Mouse (Mus musculus): ENCODE results near the gene Psmd3. TPM values are rescaled to one million over a fixed set of nuclear protein-coding genes. Genes with fewer than 3 reads are reported as not detected.
"Not testable (repeated sequence)": the region's sequence is repeated elsewhere in the genome, so short reads cannot be mapped to it uniquely, and the experiment has no call there.

Gene Psmd3
- polyA plus RNA-seq, 1 experiment from 2014 or later, result 184 TPM

DNA sequence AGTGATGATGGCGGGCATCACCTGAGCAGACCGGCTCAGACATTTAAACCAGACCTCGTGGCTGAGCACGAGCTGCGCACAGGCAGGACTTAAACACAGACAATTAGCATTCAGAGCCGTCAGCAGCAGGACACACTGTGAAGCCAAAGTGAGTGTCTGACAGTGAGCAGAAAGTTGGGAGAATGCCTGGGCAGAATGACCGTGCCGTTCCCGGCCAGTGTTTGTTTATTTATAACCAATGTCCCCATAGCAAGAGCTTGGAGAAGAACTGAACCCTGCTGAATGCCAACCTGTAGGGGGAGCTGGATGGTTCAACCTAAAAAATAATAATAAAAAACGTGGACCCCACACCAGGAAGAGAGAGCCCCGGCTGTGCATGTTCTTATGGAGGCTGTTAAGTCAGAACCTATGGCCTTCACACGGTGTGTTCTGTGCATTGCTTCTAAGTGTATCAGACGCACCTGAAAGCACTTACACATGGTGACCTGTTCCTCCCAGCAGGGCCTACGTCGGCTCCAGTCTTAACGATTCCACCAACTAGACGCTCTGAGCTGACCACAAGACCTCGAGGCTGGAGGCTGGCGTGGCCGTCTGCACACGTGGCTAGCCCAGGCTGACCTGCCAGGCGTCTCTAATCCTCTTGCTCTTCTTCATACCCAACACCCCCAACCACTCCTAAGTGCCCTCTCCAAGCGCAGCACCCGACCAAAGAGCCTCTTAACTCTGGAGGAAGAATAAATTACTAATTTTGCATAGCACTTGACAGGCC, 39.3 kb downstream of the Psmd3 start:
- H3K9ac ChIP-seq, result no peak overlapping the region
- H3K9me3 ChIP-seq (replicated peaks), result no peaks in the 10 kb centered on the region
- H3K36me3 ChIP-seq, result peaks cover 49% of the 10 kb centered on the region
- ATAC-seq (ENCODE audit: insufficient number of reproducible peaks, low FRiP score), result peak; percentile 24; the same call in 1 of the 2 replicates
- H3K27ac ChIP-seq (ENCODE audit: poor library complexity, severe bottlenecking), result peak overlapping the region; percentile 76
- no peaks in the 10 kb centered on the region for H3K27me3 ChIP-seq (replicated peaks)
- no peak overlapping the region for H3K4me3 ChIP-seq
- peak overlapping the region; percentile 39 for H3K4me2 ChIP-seq
- 51% methylated on average over 24 of the region's 24 CpGs for WGBS
- peaks cover 22% of the 10 kb centered on the region for H3K4me1 ChIP-seq (replicated peaks)

DNA sequence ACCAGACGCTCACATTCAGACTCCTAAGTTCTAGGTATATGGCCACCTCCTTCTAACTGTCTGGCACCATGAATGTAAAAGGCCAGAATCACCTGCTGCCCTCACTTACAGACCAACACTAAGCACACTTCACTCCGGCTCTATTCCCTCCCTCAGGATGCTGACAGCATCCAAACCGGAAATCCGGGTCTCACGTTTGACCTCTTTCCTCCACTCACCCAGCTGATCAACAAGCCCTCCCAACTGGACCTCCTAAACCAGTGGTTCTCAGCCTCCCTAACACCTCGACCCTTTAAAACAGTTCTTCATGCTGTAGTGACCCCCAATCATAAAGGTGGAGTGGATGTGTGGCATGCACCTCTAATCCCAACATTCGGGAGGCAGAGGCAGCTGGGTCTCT, 40.7 kb downstream of the Psmd3 start:
- no peak overlapping the region for H3K4me3 ChIP-seq
- no peaks in the 10 kb centered on the region for H3K9me3 ChIP-seq (replicated peaks)
- no peak overlapping the region; the same call in 1 of the 2 replicates for H3K27ac ChIP-seq (ENCODE audit: poor library complexity, severe bottlenecking)
- no peaks in the 10 kb centered on the region for H3K27me3 ChIP-seq (replicated peaks)
- 68% methylated on average over 7 of the region's 7 CpGs for WGBS
- H3K4me1 ChIP-seq (replicated peaks), result peaks cover 18% of the 10 kb centered on the region
- peaks cover 49% of the 10 kb centered on the region for H3K36me3 ChIP-seq
- no peak overlapping the region for H3K9ac ChIP-seq
- no peak for ATAC-seq (ENCODE audit: insufficient number of reproducible peaks, low FRiP score)
- H3K4me2 ChIP-seq, result no peak overlapping the region

DNA sequence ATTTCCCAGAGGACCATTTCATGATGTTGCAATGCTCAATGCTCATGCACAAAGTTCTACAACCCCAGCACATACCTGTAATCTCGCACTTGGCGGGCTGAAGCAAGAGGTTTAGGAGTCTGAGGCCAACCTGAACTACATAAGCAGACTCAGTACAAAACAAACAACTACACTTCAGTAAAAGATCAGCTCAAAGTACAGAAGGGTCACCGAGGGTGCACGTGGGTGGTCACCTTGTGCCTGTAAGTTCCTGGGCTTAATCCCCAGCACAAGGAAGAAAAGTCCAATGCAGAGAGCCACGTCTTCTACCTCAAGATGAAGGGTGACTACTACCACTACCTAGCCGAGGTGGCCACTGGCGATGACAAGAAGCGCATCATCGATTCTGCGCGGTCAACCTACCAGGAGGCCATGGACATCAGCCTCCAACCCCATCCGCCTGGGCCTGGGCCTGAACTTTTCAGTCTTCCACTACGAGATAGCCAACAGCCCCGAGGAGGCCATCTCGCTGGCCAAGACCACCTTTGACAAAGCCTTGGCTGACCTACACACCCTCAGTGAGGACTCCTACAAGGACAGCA, 43.7 kb downstream of the Psmd3 start:
- H3K4me1 ChIP-seq (replicated peaks), result peaks cover 17% of the 10 kb centered on the region
- H3K4me2 ChIP-seq, result no peak overlapping the region
- H3K27me3 ChIP-seq (replicated peaks), result no peaks in the 10 kb centered on the region
- no peak overlapping the region for H3K9ac ChIP-seq
- no peak overlapping the region for H3K27ac ChIP-seq (ENCODE audit: poor library complexity, severe bottlenecking)
- no peak for ATAC-seq (ENCODE audit: insufficient number of reproducible peaks, low FRiP score)
- peaks cover 42% of the 10 kb centered on the region for H3K36me3 ChIP-seq
- no peak overlapping the region for H3K4me3 ChIP-seq
- no peaks in the 10 kb centered on the region for H3K9me3 ChIP-seq (replicated peaks)
- 93% methylated on average over 15 of the region's 15 CpGs for WGBS

DNA sequence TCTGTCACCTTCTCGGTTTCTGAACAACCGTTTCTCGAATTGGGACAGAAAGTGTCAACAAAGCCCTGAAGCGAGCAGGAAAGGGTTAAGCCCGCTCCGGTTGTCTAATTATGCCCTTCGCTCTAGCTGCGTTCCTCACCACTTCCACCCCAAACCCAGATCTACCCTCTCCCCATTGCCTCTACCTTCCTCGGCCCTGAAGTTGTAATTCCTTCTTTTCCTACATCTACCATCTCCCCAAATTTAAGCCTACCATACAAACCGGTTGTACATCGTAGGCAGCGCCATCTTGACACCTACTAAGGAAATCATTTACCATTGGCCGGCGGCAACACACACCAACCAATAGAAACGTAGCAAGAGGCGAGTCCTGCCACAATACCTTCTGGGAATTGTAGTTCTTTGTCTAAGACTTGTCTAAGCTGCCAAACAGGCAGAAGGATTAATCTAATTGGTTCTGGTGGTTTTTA, 46.8 kb downstream of the Psmd3 start, which contains the start of gene Med24:
Gene Med24, minus strand, starts transcription at position 317 of the 470 bp plus-strand sequence.
- ATAC-seq (ENCODE audit: insufficient number of reproducible peaks, low FRiP score), result peak; percentile 88
- H3K27ac ChIP-seq (ENCODE audit: poor library complexity, severe bottlenecking), result no peak within 1 kb of the TSS

DNA sequence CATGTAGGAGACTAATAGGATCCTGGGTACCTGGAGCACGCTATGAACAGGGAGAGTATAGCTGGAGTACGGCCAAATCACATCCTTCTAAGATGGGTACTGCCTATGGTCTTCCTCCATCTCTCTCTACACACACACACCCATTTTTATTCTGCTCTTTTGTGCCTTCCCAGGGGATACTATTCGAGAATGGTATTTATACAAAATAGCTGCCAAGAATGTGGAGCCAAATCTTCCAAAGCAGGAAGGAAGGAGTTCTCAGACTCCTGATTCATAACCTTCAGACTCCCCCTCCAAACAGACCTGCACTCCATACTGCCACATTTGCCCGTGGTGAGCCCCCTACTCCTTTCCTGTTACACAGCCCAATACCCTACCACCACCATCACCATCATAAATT, 48.4 kb downstream of the Psmd3 start:
- H3K9ac ChIP-seq, result no peak overlapping the region
- no peak overlapping the region for H3K27ac ChIP-seq (ENCODE audit: poor library complexity, severe bottlenecking)
- peaks cover 7% of the 10 kb centered on the region for H3K9me3 ChIP-seq (replicated peaks)
- peaks cover 21% of the 10 kb centered on the region for H3K36me3 ChIP-seq
- no peak for ATAC-seq (ENCODE audit: insufficient number of reproducible peaks, low FRiP score)
- WGBS, result 58% methylated on average over 4 of the region's 4 CpGs
- no peaks in the 10 kb centered on the region for H3K27me3 ChIP-seq (replicated peaks)
- no peak overlapping the region for H3K4me3 ChIP-seq
- H3K4me1 ChIP-seq (replicated peaks), result peaks cover 5% of the 10 kb centered on the region
- no peak overlapping the region for H3K4me2 ChIP-seq

More for the DNA sequence above, 46.8 kb downstream of the Psmd3 start, which contains the start of gene Med24:
- Histone ChIP-seq H3K9ac (peak within 1 kb of the TSS; percentile 74), H3K4me2 (peak within 1 kb of the TSS; percentile 89), H3K4me1 (replicated peaks) (peaks cover 5% of the 10 kb centered on the region), H3K9me3 (replicated peaks) (peaks cover 2% of the 10 kb centered on the region), H3K4me3 (peak within 1 kb of the TSS; percentile 77), H3K36me3 (peaks cover 35% of the 10 kb centered on the region), H3K27me3 (replicated peaks) (no peaks in the 10 kb centered on the region)
- 0% methylated on average over 16 of the region's 16 CpGs for WGBS

DNA sequence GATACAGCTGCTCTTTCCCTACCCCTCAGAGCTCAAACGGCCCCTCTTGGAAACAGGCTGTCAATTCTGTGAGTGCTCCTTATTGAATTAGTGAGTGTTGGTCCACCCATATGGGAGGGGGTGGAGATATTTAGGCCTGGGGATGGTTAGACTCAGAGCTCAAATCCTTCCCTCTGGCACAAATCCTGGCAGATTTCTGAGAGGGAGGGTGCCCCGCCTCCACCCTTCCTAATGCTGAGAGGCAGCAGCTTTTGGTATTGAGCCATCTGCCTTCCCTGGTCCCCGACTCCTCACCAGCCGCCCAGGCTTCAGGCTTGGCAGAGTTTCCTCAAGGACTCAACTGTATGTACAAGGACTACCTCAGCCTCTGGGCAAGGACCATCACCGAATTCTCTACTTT, 48.8 kb downstream of the Psmd3 start:
- Histone ChIP-seq H3K27ac (ENCODE audit: poor library complexity, severe bottlenecking) (no peak overlapping the region), H3K4me2 (no peak overlapping the region), H3K9me3 (replicated peaks) (peaks cover 7% of the 10 kb centered on the region), H3K36me3 (peaks cover 16% of the 10 kb centered on the region), H3K4me3 (no peak overlapping the region), H3K4me1 (replicated peaks) (peaks cover 5% of the 10 kb centered on the region), H3K9ac (no peak overlapping the region), H3K27me3 (replicated peaks) (no peaks in the 10 kb centered on the region)
- no peak for ATAC-seq (ENCODE audit: insufficient number of reproducible peaks, low FRiP score)
- WGBS, result 66% methylated on average over 5 of the region's 5 CpGs

DNA sequence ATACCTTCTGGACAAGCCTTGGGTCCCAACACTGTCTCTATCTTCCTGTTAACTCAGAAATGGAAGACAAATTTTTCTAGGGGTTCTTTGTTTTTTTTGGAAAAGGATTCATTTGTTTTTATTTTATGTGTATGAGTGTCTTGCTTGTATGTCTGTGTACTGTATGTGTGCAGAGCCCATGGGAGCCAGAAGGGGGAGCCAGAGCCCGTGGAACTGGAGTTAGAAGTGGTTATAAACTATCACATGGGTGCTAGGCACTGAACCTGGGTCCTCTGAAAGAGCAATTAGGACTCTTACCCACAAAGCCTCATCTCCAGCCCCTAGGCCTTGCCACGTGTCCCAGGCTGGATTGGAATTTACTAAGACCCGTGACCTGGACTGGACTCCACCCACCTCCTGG, 51.7 kb downstream of the Psmd3 start:
- peaks cover 7% of the 10 kb centered on the region for H3K9me3 ChIP-seq (replicated peaks)
- no peaks in the 10 kb centered on the region for H3K27me3 ChIP-seq (replicated peaks)
- no peaks in the 10 kb centered on the region for H3K36me3 ChIP-seq
- WGBS, result 71% methylated on average over 3 of the region's 3 CpGs
- no peak overlapping the region for H3K9ac ChIP-seq
- ATAC-seq (ENCODE audit: insufficient number of reproducible peaks, low FRiP score), result no peak
- H3K27ac ChIP-seq (ENCODE audit: poor library complexity, severe bottlenecking), result no peak overlapping the region
- H3K4me1 ChIP-seq (replicated peaks), result peaks cover 8% of the 10 kb centered on the region
- H3K4me2 ChIP-seq, result no peak overlapping the region
- H3K4me3 ChIP-seq, result no peak overlapping the region

DNA sequence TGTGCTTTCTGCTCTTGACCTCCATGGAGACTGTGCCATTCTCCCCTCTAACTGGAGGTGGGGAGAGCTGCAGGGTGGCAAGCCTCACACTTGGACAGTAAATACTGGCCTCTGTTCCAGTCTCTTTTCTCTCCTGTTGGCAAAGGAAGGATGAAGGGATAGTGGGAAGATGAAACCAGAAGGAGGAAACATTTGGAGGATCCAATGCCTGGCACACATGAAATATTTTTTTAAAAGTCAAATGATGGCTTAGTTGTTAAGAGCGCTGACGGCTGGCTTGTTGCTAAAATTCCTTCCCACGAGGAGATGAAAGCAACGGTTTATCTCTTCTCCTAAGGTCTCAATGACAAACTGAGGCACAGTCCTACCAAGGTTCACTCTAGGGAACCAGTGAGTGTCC, 52.8 kb downstream of the Psmd3 start:
- H3K27me3 ChIP-seq (replicated peaks), result no peaks in the 10 kb centered on the region
- H3K4me2 ChIP-seq, result no peak overlapping the region
- H3K36me3 ChIP-seq, result no peaks in the 10 kb centered on the region
- ATAC-seq (ENCODE audit: insufficient number of reproducible peaks, low FRiP score), result no peak
- no peak overlapping the region for H3K4me3 ChIP-seq
- no peak overlapping the region for H3K27ac ChIP-seq (ENCODE audit: poor library complexity, severe bottlenecking)
- WGBS, result 75% methylated on average over 4 of the region's 4 CpGs
- peaks cover 17% of the 10 kb centered on the region for H3K4me1 ChIP-seq (replicated peaks)
- H3K9me3 ChIP-seq (replicated peaks), result peaks cover 7% of the 10 kb centered on the region
- no peak overlapping the region for H3K9ac ChIP-seq

DNA sequence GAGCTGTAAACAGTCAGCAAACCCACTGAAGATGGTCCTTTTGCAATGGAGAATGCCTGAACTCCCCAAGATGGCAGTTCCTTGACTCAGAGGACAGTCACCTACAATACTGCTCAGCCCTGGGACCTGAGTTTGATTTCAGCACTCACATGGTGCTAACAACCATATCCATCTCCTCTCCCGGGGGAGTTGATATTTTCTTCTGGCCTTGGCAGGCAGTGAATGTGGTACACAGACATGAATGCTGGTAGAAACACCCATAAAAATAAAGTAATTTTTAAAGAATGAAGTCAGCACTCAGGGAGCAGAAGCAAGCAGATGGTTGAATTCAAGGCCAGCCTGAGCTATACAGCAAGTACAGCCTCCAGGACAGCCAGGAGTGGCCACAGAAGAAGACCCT, 53.8 kb downstream of the Psmd3 start:
- WGBS, result 90% methylated on average over 1 of the region's 1 CpGs
- no peak overlapping the region for H3K9ac ChIP-seq
- H3K27me3 ChIP-seq (replicated peaks), result no peaks in the 10 kb centered on the region
- no peak for ATAC-seq (ENCODE audit: insufficient number of reproducible peaks, low FRiP score)
- H3K27ac ChIP-seq (ENCODE audit: poor library complexity, severe bottlenecking), result no peak overlapping the region
- H3K4me3 ChIP-seq, result no peak overlapping the region
- H3K4me1 ChIP-seq (replicated peaks), result peaks cover 24% of the 10 kb centered on the region
- H3K4me2 ChIP-seq, result no peak overlapping the region
- H3K9me3 ChIP-seq (replicated peaks), result peaks cover 7% of the 10 kb centered on the region
- H3K36me3 ChIP-seq, result no peaks in the 10 kb centered on the region

DNA sequence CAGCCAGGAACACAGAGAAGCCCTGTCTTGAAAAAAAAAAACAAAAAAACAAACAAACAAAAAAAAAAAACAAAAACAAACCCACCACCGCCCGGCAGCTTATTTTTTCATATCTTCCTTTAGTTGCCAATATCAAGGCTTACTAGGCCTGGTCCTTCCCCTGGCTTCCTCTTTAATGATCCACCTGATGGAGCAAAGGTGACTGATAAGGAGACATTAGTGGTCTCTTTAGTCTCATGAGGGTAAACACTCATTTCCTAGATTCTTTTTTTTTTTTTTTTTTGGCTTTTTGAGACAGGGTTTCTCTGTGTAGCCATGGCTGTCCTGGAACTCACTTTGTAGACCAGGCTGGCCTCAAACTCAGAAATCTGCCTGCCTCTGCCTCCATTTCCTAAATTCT, 54.9 kb downstream of the Psmd3 start:
- H3K27ac ChIP-seq (ENCODE audit: poor library complexity, severe bottlenecking); H3K27me3 ChIP-seq (replicated peaks); H3K4me2 ChIP-seq; H3K4me3 ChIP-seq; H3K9ac ChIP-seq; ATAC-seq (ENCODE audit: insufficient number of reproducible peaks, low FRiP score); H3K9me3 ChIP-seq (replicated peaks); H3K36me3 ChIP-seq: not testable (repeated sequence)
- 90% methylated on average over 2 of the region's 2 CpGs for WGBS
- H3K4me1 ChIP-seq (replicated peaks), result peaks cover 24% of the 10 kb centered on the region

DNA sequence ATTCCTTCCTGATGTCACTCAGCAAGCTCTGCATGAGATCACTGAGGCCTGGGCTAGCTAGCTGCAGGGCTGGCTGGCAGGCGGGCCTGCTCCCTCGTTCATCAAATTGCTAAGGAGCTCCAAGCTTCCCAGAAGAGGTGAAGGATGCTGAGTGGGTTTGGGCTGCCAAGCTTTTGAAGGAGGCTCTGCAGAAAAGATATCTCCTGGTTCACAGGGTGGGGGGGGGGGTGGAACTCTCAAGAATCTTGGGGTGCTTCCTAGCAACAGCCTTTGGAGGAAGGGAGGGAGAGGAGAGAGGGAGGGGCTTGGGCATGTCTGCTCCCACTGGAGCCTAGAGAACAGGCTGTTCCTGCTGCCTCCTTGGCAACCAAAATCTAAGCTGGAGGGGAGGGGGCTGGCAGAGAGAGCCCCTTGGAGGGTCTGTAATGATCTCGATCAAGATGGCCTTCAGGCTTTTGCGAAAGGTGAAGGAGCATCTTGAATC, 56.1 kb downstream of the Psmd3 start:
- Histone ChIP-seq H3K27ac (ENCODE audit: poor library complexity, severe bottlenecking) (no peak overlapping the region), H3K27me3 (replicated peaks) (no peaks in the 10 kb centered on the region), H3K36me3 (no peaks in the 10 kb centered on the region), H3K4me1 (replicated peaks) (peaks cover 33% of the 10 kb centered on the region), H3K4me2 (no peak overlapping the region), H3K9ac (0 out of 2 replicates have a peak overlapping the region, but pooled peaks have one; percentile 0), H3K9me3 (replicated peaks) (peaks cover 7% of the 10 kb centered on the region), H3K4me3 (no peak overlapping the region)
- ATAC-seq (ENCODE audit: insufficient number of reproducible peaks, low FRiP score), result no peak
- WGBS, result 46% methylated on average over 4 of the region's 4 CpGs

Measured in heart, embryonic 12.5 days (tissue).